Mouse (Mus musculus) neural tube, embryonic 12.5 days (tissue): ENCODE data around the gene Esrrg. TPM values are rescaled to one million over a fixed set of nuclear protein-coding genes. Genes with fewer than 3 reads are reported as not detected.

ENCODE experiments used
- ATAC-seq: fragments of 200-750 bp; cut with Nextera tagmentation; 2 replicates; pipeline ENCODE4 v1.8.0; 2017; ENCODE audit warnings: low read depth, mild to moderate bottlenecking, moderate TSS enrichment, moderate library complexity; ENCODE audit not compliant: low FRiP score
- H3K27ac ChIP-seq: fragments of 300-500 bp; sonication (generic); 2 replicates; pipeline ENCODE4 v1.5.1; 2016
- H3K27me3 ChIP-seq: fragments of 300-500 bp; sonication (generic); replicated peaks from 2 replicates; pipeline ENCODE4 v1.6.1; 2016; ENCODE audit warnings: mild to moderate bottlenecking
- H3K36me3 ChIP-seq: fragments of 300-500 bp; sonication (generic); 2 replicates; pipeline ENCODE4 v1.6.1; 2016; ENCODE audit warnings: mild to moderate bottlenecking
- H3K4me1 ChIP-seq: fragments of 300-500 bp; sonication (generic); 2 replicates; pipeline ENCODE4 v1.6.1; 2016
- H3K4me2 ChIP-seq: fragments of 300-500 bp; sonication (generic); replicated peaks from 2 replicates; pipeline ENCODE4 v1.6.1; 2016; ENCODE audit warnings: mild to moderate bottlenecking
- H3K4me3 ChIP-seq: fragments of 300-500 bp; sonication (generic); 2 replicates; pipeline ENCODE4 v1.5.1; 2016
- H3K9ac ChIP-seq: fragments of 300-500 bp; sonication (generic); 2 replicates; pipeline ENCODE4 v1.6.1; 2016; ENCODE audit warnings: mild to moderate bottlenecking
- H3K9me3 ChIP-seq: fragments of 300-500 bp; sonication (generic); 2 replicates; pipeline ENCODE4 v1.6.1; 2016; ENCODE audit warnings: mild to moderate bottlenecking
- WGBS: fragments of 180-500 bp; shearing (Covaris S2); methylation state at CpG from one replicate; pipeline ENCODE4 v1.1.7; 2016; 5-methylcytosine and 5-hydroxymethylcytosine counted together
- polyA plus RNA-seq: library from polyadenylated mRNA; unstranded; fragments of >200 nt; fragmentation: Nextera tagmentation; extraction: Ambion mirVana; gene quantifications from 2 replicates; pipeline ENCODE4 v1.2.1, GENCODE M21; 2016

Esrrg gene
- polyA plus RNA-seq, 1 experiment from 2014 or later: 17.8 TPM

- no peak for ATAC-seq
- 0 out of 2 replicates have a peak, but pooled peaks cover 5% of the 10 kb centered on the region for H3K4me1 ChIP-seq
- H3K27ac ChIP-seq: no peak overlapping the region
- H3K36me3 ChIP-seq: no peaks in the 10 kb centered on the region
- H3K9ac ChIP-seq: no peak overlapping the region
- no peaks in the 10 kb centered on the region for H3K27me3 ChIP-seq
- no peak overlapping the region for H3K4me3 ChIP-seq
- no peaks in the 10 kb centered on the region for H3K9me3 ChIP-seq
- WGBS: 70% methylated on average over 4 of the region's 4 CpGs
- no peak overlapping the region for H3K4me2 ChIP-seq
These were observed 154.8 kb downstream of the Esrrg start for GRCm38 (mm10) chr1:187763451-187763755.

GRCm38 (mm10) chr1:187763821-187764220, 155.2 kb downstream of the Esrrg start:
- Histone ChIP-seq H3K9ac (no peak overlapping the region), H3K4me3 (no peak overlapping the region), H3K36me3 (no peaks in the 10 kb centered on the region), H3K4me1 (0 out of 2 replicates have a peak, but pooled peaks cover 5% of the 10 kb centered on the region), H3K4me2 (no peak overlapping the region), H3K27ac (no peak overlapping the region), H3K27me3 (no peaks in the 10 kb centered on the region), H3K9me3 (no peaks in the 10 kb centered on the region)
- WGBS: 85% methylated on average over 3 of the region's 3 CpGs
- no peak for ATAC-seq

- 36% methylated on average over 5 of the region's 5 CpGs for WGBS
These were observed 157.0 kb downstream of the Esrrg start for GRCm38 (mm10) chr1:187765577-187765976.

GRCm38 (mm10) chr1:187767355-187767754, 158.8 kb downstream of the Esrrg start:
- H3K27ac ChIP-seq: no peak overlapping the region
- H3K4me3 ChIP-seq: no peak overlapping the region
- H3K4me2 ChIP-seq: no peak overlapping the region
- H3K36me3 ChIP-seq: no peaks in the 10 kb centered on the region
- no peak overlapping the region for H3K9ac ChIP-seq
- no peak for ATAC-seq
- no peaks in the 10 kb centered on the region for H3K27me3 ChIP-seq
- 0 out of 2 replicates have a peak, but pooled peaks cover 5% of the 10 kb centered on the region for H3K4me1 ChIP-seq
- 87% methylated on average over 2 of the region's 2 CpGs for WGBS
- no peaks in the 10 kb centered on the region for H3K9me3 ChIP-seq

More at GRCm38 (mm10) chr1:187765577-187765976, 157.0 kb downstream of the Esrrg start:
- Histone ChIP-seq H3K9ac (no peak overlapping the region), H3K27me3 (no peaks in the 10 kb centered on the region), H3K36me3 (no peaks in the 10 kb centered on the region), H3K9me3 (no peaks in the 10 kb centered on the region), H3K27ac (no peak overlapping the region), H3K4me3 (no peak overlapping the region), H3K4me2 (no peak overlapping the region), H3K4me1 (0 out of 2 replicates have a peak, but pooled peaks cover 5% of the 10 kb centered on the region)
- ATAC-seq: no peak

- 96% methylated on average over 3 of the region's 3 CpGs for WGBS
- Histone ChIP-seq H3K27ac (no peak overlapping the region), H3K4me1 (no peaks in the 10 kb centered on the region)
These were observed 161.6 kb downstream of the Esrrg start for GRCm38 (mm10) chr1:187770234-187770633.

GRCm38 (mm10) chr1:187771067-187771466, 162.5 kb downstream of the Esrrg start:
- no peaks in the 10 kb centered on the region for H3K4me1 ChIP-seq
- H3K4me2 ChIP-seq: no peak overlapping the region
- H3K9me3 ChIP-seq: no peaks in the 10 kb centered on the region
- no peak overlapping the region for H3K4me3 ChIP-seq
- ATAC-seq: no peak
- no peak overlapping the region for H3K9ac ChIP-seq
- no peaks in the 10 kb centered on the region for H3K27me3 ChIP-seq
- WGBS: 69% methylated on average over 4 of the region's 4 CpGs
- H3K27ac ChIP-seq: no peak overlapping the region
- H3K36me3 ChIP-seq: no peaks in the 10 kb centered on the region

More at GRCm38 (mm10) chr1:187770234-187770633, 161.6 kb downstream of the Esrrg start:
- Histone ChIP-seq H3K27me3 (no peaks in the 10 kb centered on the region), H3K9me3 (no peaks in the 10 kb centered on the region), H3K4me2 (no peak overlapping the region), H3K9ac (no peak overlapping the region), H3K36me3 (no peaks in the 10 kb centered on the region), H3K4me3 (no peak overlapping the region)
- no peak for ATAC-seq

GRCm38 (mm10) chr1:187779589-187780178, 171.1 kb downstream of the Esrrg start:
- Histone ChIP-seq H3K9me3 (no peaks in the 10 kb centered on the region), H3K9ac (no peak overlapping the region), H3K27ac (no peak overlapping the region), H3K4me1 (peaks cover 7% of the 10 kb centered on the region), H3K27me3 (no peaks in the 10 kb centered on the region), H3K4me3 (no peak overlapping the region), H3K4me2 (0 out of 2 replicates have a peak overlapping the region, but pooled peaks have one; percentile 7), H3K36me3 (no peaks in the 10 kb centered on the region)
- 39% methylated on average over 10 of the region's 10 CpGs for WGBS
- ATAC-seq: peak; percentile 71

- H3K4me3 ChIP-seq: no peak overlapping the region
- no peak overlapping the region for H3K9ac ChIP-seq
- no peak for ATAC-seq
- H3K36me3 ChIP-seq: no peaks in the 10 kb centered on the region
- WGBS: 81% methylated on average over 4 of the region's 4 CpGs
- no peaks in the 10 kb centered on the region for H3K27me3 ChIP-seq
- H3K27ac ChIP-seq: no peak overlapping the region
- peaks cover 16% of the 10 kb centered on the region for H3K4me1 ChIP-seq
- H3K9me3 ChIP-seq: no peaks in the 10 kb centered on the region
- H3K4me2 ChIP-seq: no peak overlapping the region
These were observed 176.6 kb downstream of the Esrrg start for GRCm38 (mm10) chr1:187785226-187785625.

- peak; percentile 63; the same call in 1 of the 2 replicates for ATAC-seq
These were observed 178.7 kb downstream of the Esrrg start for GRCm38 (mm10) chr1:187787055-187788016.

GRCm38 (mm10) chr1:187794240-187794930, 185.8 kb downstream of the Esrrg start:
- H3K27me3 ChIP-seq: no peaks in the 10 kb centered on the region
- no peaks in the 10 kb centered on the region for H3K4me1 ChIP-seq
- WGBS: 89% methylated on average over 5 of the region's 5 CpGs
- H3K9me3 ChIP-seq: no peaks in the 10 kb centered on the region
- no peak overlapping the region for H3K27ac ChIP-seq
- no peak overlapping the region for H3K9ac ChIP-seq
- no peaks in the 10 kb centered on the region for H3K36me3 ChIP-seq
- H3K4me2 ChIP-seq: no peak overlapping the region
- no peak overlapping the region for H3K4me3 ChIP-seq
- ATAC-seq: no peak

More at GRCm38 (mm10) chr1:187787055-187788016, 178.7 kb downstream of the Esrrg start:
- H3K9ac ChIP-seq: no peak overlapping the region
- WGBS: 13% methylated on average over 7 of the region's 7 CpGs
- H3K27me3 ChIP-seq: no peaks in the 10 kb centered on the region
- H3K4me3 ChIP-seq: no peak overlapping the region
- no peaks in the 10 kb centered on the region for H3K9me3 ChIP-seq
- peaks cover 16% of the 10 kb centered on the region for H3K4me1 ChIP-seq
- H3K4me2 ChIP-seq: no peak overlapping the region
- no peaks in the 10 kb centered on the region for H3K36me3 ChIP-seq
- H3K27ac ChIP-seq: no peak overlapping the region; the same call in 1 of the 2 replicates

GRCm38 (mm10) chr1:187795551-187795950, 187.0 kb downstream of the Esrrg start:
- H3K27ac ChIP-seq: no peak overlapping the region

GRCm38 (mm10) chr1:187799300-187799699, 190.7 kb downstream of the Esrrg start:
- Histone ChIP-seq H3K27me3 (no peaks in the 10 kb centered on the region), H3K36me3 (no peaks in the 10 kb centered on the region), H3K9ac (no peak overlapping the region), H3K4me1 (peaks cover 9% of the 10 kb centered on the region; the same call in 1 of the 2 replicates), H3K4me3 (no peak overlapping the region), H3K4me2 (no peak overlapping the region), H3K9me3 (no peaks in the 10 kb centered on the region), H3K27ac (no peak overlapping the region)
- 80% methylated on average over 7 of the region's 7 CpGs for WGBS
- no peak for ATAC-seq

More at GRCm38 (mm10) chr1:187795551-187795950, 187.0 kb downstream of the Esrrg start:
- 73% methylated on average over 3 of the region's 3 CpGs for WGBS
- no peaks in the 10 kb centered on the region for H3K27me3 ChIP-seq
- H3K4me3 ChIP-seq: no peak overlapping the region
- no peak for ATAC-seq
- no peaks in the 10 kb centered on the region for H3K36me3 ChIP-seq
- no peaks in the 10 kb centered on the region for H3K9me3 ChIP-seq
- no peak overlapping the region for H3K9ac ChIP-seq
- H3K4me2 ChIP-seq: no peak overlapping the region
- no peaks in the 10 kb centered on the region for H3K4me1 ChIP-seq
